Mouse (Mus musculus) cortical plate, adult 2 months (tissue): ENCODE measurements around the gene Kirrel.
A peak's percentile ranks its signal among the peaks of the same experiment; 100 is the strongest.

Source experiments
- CTCF ChIP-seq: fragments of 200-500 bp; IDR thresholded peaks from 2 replicates; pipeline ENCODE4 v1.5.1; 2011; ENCODE audit warnings: mild to moderate bottlenecking, control low read depth, low read length; ENCODE audit not compliant: insufficient read depth; ENCODE audit errors: extremely low read depth
- POLR2A ChIP-seq: fragments of 200-500 bp; IDR thresholded peaks from 2 replicates; pipeline ENCODE4 v1.6.1; 2011; ENCODE audit warnings: mild to moderate bottlenecking, low read length, control low read depth; ENCODE audit not compliant: insufficient read depth; ENCODE audit errors: extremely low read depth

DNA sequence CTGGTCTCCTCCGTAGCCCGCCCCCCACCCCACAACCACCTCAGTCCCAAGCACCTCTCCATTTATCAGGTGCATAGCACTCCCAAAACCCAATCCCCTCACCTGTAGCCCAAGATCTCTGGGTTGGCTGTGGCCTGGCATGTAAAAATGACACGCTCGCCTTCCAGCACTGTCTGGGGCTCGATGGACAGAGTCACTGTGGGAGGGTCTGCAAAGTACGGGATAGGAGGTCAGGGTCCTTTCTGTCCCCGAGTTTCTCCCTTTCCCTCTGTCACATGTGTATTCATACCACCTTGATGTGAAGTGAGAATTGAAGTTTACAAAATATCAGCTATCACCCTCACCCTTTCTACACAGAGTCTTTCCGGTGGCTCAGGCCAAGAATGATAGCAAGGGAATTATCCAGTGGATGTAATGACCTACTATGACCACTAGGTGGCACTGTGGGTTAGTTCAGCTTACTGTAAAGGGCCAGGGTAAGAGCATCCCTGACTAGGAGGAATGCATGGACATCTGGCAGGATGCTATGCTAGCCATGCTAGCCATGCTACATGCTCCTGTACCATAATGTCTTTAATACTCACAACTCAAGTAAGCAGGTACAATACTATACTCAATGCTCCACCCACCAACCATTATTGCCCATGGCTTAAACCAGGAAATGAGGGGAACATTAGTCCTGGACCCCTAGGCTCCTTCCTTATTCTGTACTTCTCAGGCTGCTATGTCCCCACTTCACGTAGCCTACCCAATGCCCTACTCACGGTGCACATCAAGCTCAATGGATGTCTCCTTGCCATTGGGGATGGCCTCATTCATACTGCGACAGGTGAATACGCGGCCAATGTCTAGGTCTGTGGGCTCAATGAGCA, 84.6 kb downstream of the Kirrel start:
- peak; percentile 94 for TF ChIP-seq CTCF
- no peak for TF ChIP-seq POLR2A
